Mouse (Mus musculus) embryonic facial prominence, embryonic 11.5 days (tissue): ENCODE results near the gene Tead1. TPM values are rescaled to one million over a fixed set of nuclear protein-coding genes. Genes with fewer than 3 reads are reported as not detected.

ENCODE experiments used
- ATAC-seq: fragments of 200-750 bp; cut with Nextera tagmentation; replicated peaks from 2 replicates; pipeline ENCODE4 v1.8.0; 2017; ENCODE audit warnings: low read depth; ENCODE audit not compliant: insufficient number of reproducible peaks, low FRiP score, low TSS enrichment
- DNase-seq: peaks from one replicate; pipeline ENCODE4 v3.0.0-alpha.2; 2015; ENCODE audit warnings: low spot score
- H3K27ac ChIP-seq: fragments of 300-500 bp; sonication (generic); replicated peaks from 2 replicates; pipeline ENCODE4 v1.5.1; 2014; ENCODE audit warnings: mild to moderate bottlenecking, low read depth, low read length, control low read depth
- H3K27me3 ChIP-seq: fragments of 300-500 bp; sonication (generic); 2 replicates; pipeline ENCODE4 v1.6.1; 2014; ENCODE audit warnings: mild to moderate bottlenecking, low read length, moderate library complexity, mixed read lengths; ENCODE audit not compliant: control insufficient read depth, insufficient read depth
- H3K36me3 ChIP-seq: fragments of 300-500 bp; sonication (generic); replicated peaks from 2 replicates; pipeline ENCODE4 v1.6.1; 2014; ENCODE audit warnings: low read depth, mild to moderate bottlenecking, low read length, moderate library complexity, mixed read lengths; ENCODE audit not compliant: control insufficient read depth, insufficient read depth
- H3K4me1 ChIP-seq: fragments of 300-500 bp; sonication (generic); 2 replicates; pipeline ENCODE4 v1.6.1; 2014; ENCODE audit warnings: low read length, mixed read lengths; ENCODE audit not compliant: control insufficient read depth, insufficient read depth
- H3K4me2 ChIP-seq: fragments of 300-500 bp; sonication (generic); 2 replicates; pipeline ENCODE4 v1.6.1; 2014; ENCODE audit warnings: low read depth, mild to moderate bottlenecking, control low read depth, low read length, moderate library complexity
- H3K4me3 ChIP-seq: fragments of 300-500 bp; sonication (generic); 2 replicates; pipeline ENCODE4 v1.5.1; 2014; ENCODE audit warnings: low read depth, low read length, control low read depth
- H3K9ac ChIP-seq: fragments of 300-500 bp; sonication (generic); replicated peaks from 2 replicates; pipeline ENCODE4 v1.6.1; 2014; ENCODE audit warnings: mild to moderate bottlenecking, control low read depth, low read length
- H3K9me3 ChIP-seq: fragments of 300-500 bp; sonication (generic); replicated peaks from 2 replicates; pipeline ENCODE4 v1.6.1; 2016; ENCODE audit warnings: mild to moderate bottlenecking, low read length, inconsistent platforms, mixed read lengths; ENCODE audit not compliant: control insufficient read depth
- WGBS: fragments of 180-500 bp; shearing (Covaris S2); extraction: QIAGEN DNeasy Blood & Tissue Kit; methylation state at CpG from one replicate; pipeline ENCODE4 v1.1.7; 2014; 5-methylcytosine and 5-hydroxymethylcytosine counted together
- polyA plus RNA-seq: library from polyadenylated mRNA; unstranded; fragments of >200 nt; fragmentation: Nextera tagmentation; extraction: Ambion mirVana; gene quantifications from 2 replicates; pipeline ENCODE4 v1.2.1, GENCODE M21; 2014

Tead1 gene
- polyA plus RNA-seq, 1 experiment from 2014 or later: 16.7 TPM

GRCm38 (mm10) chr7:112794481-112794880 is 115.4 kb downstream of the Tead1 start:
- no peaks in the 10 kb centered on the region for H3K9me3 ChIP-seq
- 8% methylated on average over 2 of the region's 2 CpGs for WGBS
- no peaks in the 10 kb centered on the region for H3K27me3 ChIP-seq
- peak; percentile 57 for DNase-seq
- H3K4me2 ChIP-seq: no peak overlapping the region
- peak; percentile 53; the same call in 1 of the 2 replicates for ATAC-seq
- no peak overlapping the region; the same call in 1 of the 2 replicates for H3K9ac ChIP-seq
- no peak overlapping the region for H3K4me3 ChIP-seq
- no peaks in the 10 kb centered on the region for H3K36me3 ChIP-seq
- peaks cover 3% of the 10 kb centered on the region for H3K4me1 ChIP-seq
- no peak overlapping the region for H3K27ac ChIP-seq

GRCm38 (mm10) chr7:112797526-112798321 is 118.6 kb downstream of the Tead1 start:
- ATAC-seq (no peak), DNase-seq (no peak)
- Histone ChIP-seq H3K9ac (no peak overlapping the region), H3K4me3 (no peak overlapping the region), H3K4me2 (no peak overlapping the region), H3K4me1 (peaks cover 6% of the 10 kb centered on the region), H3K27ac (no peak overlapping the region), H3K27me3 (no peaks in the 10 kb centered on the region), H3K9me3 (no peaks in the 10 kb centered on the region), H3K36me3 (no peaks in the 10 kb centered on the region)
- 73% methylated on average over 8 of the region's 8 CpGs for WGBS

GRCm38 (mm10) chr7:112801706-112802105 is 122.6 kb downstream of the Tead1 start:
- ATAC-seq: no peak
- H3K4me1 ChIP-seq: peaks cover 3% of the 10 kb centered on the region
- 52% methylated on average over 8 of the region's 8 CpGs for WGBS

GRCm38 (mm10) chr7:112806718-112807400 is 127.7 kb downstream of the Tead1 start:
- peak; percentile 58; the same call in 1 of the 2 replicates for ATAC-seq
- 25% methylated on average over 2 of the region's 2 CpGs for WGBS

More at GRCm38 (mm10) chr7:112801706-112802105, 122.6 kb downstream of the Tead1 start:
- DNase-seq: no peak
- Histone ChIP-seq H3K4me2 (no peak overlapping the region; the same call in 1 of the 2 replicates), H3K4me3 (no peak overlapping the region), H3K27me3 (no peaks in the 10 kb centered on the region), H3K27ac (no peak overlapping the region), H3K9ac (no peak overlapping the region), H3K36me3 (no peaks in the 10 kb centered on the region), H3K9me3 (no peaks in the 10 kb centered on the region)

GRCm38 (mm10) chr7:112807401-112807751 is 128.3 kb downstream of the Tead1 start:
- H3K36me3 ChIP-seq: no peaks in the 10 kb centered on the region
- peak; percentile 63; the same call in 1 of the 2 replicates for ATAC-seq
- WGBS: under 1% methylated on average over 6 of the region's 6 CpGs

More at GRCm38 (mm10) chr7:112806718-112807400, 127.7 kb downstream of the Tead1 start:
- Histone ChIP-seq H3K27me3 (no peaks in the 10 kb centered on the region), H3K9me3 (no peaks in the 10 kb centered on the region), H3K27ac (peak overlapping the region; percentile 70; the same call in 1 of the 2 replicates), H3K4me2 (peak overlapping the region; percentile 14; the same call in 1 of the 2 replicates), H3K4me1 (peaks cover 5% of the 10 kb centered on the region), H3K4me3 (no peak overlapping the region), H3K36me3 (no peaks in the 10 kb centered on the region), H3K9ac (no peak overlapping the region)
- no peak for DNase-seq

GRCm38 (mm10) chr7:112810752-112811151 is 131.6 kb downstream of the Tead1 start:
- Histone ChIP-seq H3K4me1 (peaks cover 5% of the 10 kb centered on the region), H3K4me3 (no peak overlapping the region), H3K4me2 (no peak overlapping the region), H3K27ac (no peak overlapping the region), H3K36me3 (no peaks in the 10 kb centered on the region), H3K9me3 (no peaks in the 10 kb centered on the region), H3K27me3 (no peaks in the 10 kb centered on the region), H3K9ac (no peak overlapping the region)
- no peak for ATAC-seq
- DNase-seq: no peak
- WGBS: 32% methylated on average over 7 of the region's 7 CpGs

More at GRCm38 (mm10) chr7:112807401-112807751, 128.3 kb downstream of the Tead1 start:
- H3K27ac ChIP-seq: peak overlapping the region; percentile 70; the same call in 1 of the 2 replicates
- no peak overlapping the region for H3K4me3 ChIP-seq
- no peak overlapping the region for H3K9ac ChIP-seq
- peaks cover 5% of the 10 kb centered on the region for H3K4me1 ChIP-seq
- peak; percentile 85 for DNase-seq
- H3K27me3 ChIP-seq: no peaks in the 10 kb centered on the region
- H3K4me2 ChIP-seq: peak overlapping the region; percentile 14; the same call in 1 of the 2 replicates
- no peaks in the 10 kb centered on the region for H3K9me3 ChIP-seq

GRCm38 (mm10) chr7:112812037-112812775 is 133.1 kb downstream of the Tead1 start:
- ATAC-seq: no peak

More at GRCm38 (mm10) chr7:112812037-112812775, 133.1 kb downstream of the Tead1 start:
- Histone ChIP-seq H3K27ac (no peak overlapping the region), H3K36me3 (no peaks in the 10 kb centered on the region), H3K9me3 (no peaks in the 10 kb centered on the region), H3K9ac (no peak overlapping the region), H3K4me1 (peaks cover 5% of the 10 kb centered on the region), H3K4me3 (no peak overlapping the region), H3K4me2 (no peak overlapping the region), H3K27me3 (no peaks in the 10 kb centered on the region)
- DNase-seq: no peak
- 72% methylated on average over 10 of the region's 10 CpGs for WGBS
